Comparison of ENCODE assay signal across 13 mouse cellular contexts in genomic region chr13:93930561-93931340, GRCm38 (mm10).
A peak's percentile ranks its signal among the peaks of the same experiment; 100 is the strongest.
DNase-seq lines count a peak whose midpoint lies in the region; ATAC-seq and TF ChIP-seq lines count a peak whose summit lies in the region.
"Had no signal": no experiment of that assay in that cellular context is flagged by ENCODE, and none has a peak within 500 bp of the region (broad histone marks: within the 10 kb centered on the region; RNA-seq: fewer than 3 reads in every experiment).

No protein-coding gene starts in this region.

- H3K4me3 ChIP-seq in forebrain, postnatal 0 days (ENCODE audit: low read depth, low read length) = no peak overlapping the region
- H3K4me3 ChIP-seq in forebrain, embryonic 13.5 days = no peak overlapping the region
- H3K4me3 ChIP-seq: midbrain, embryonic 12.5 days; neural tube, embryonic 15.5 days had no signal

- 50% methylated on average over 7 of the region's 7 CpGs for WGBS in forebrain, postnatal 0 days
- 57% methylated on average over 7 of the region's 7 CpGs for WGBS in forebrain, embryonic 13.5 days

- peak; percentile 81 for ATAC-seq in forebrain, postnatal 0 days
- ATAC-seq in forebrain, embryonic 13.5 days = no peak
- ATAC-seq: liver, postnatal 0 days had no signal

- no peaks in the 10 kb centered on the region for H3K4me1 ChIP-seq in forebrain, postnatal 0 days (ENCODE audit: insufficient read depth)
- no peaks in the 10 kb centered on the region for H3K4me1 ChIP-seq in forebrain, embryonic 13.5 days
- H3K4me1 ChIP-seq: midbrain, embryonic 12.5 days had no signal

- H3K9me3 ChIP-seq in forebrain, postnatal 0 days (ENCODE audit: low read length) = no peaks in the 10 kb centered on the region
- no peaks in the 10 kb centered on the region for H3K9me3 ChIP-seq in forebrain, embryonic 13.5 days (replicated peaks)
- H3K9me3 ChIP-seq: midbrain, embryonic 12.5 days; neural tube, embryonic 15.5 days had no signal

- H3K36me3 ChIP-seq in forebrain, postnatal 0 days (ENCODE audit: insufficient read depth) = no peaks in the 10 kb centered on the region
- H3K36me3 ChIP-seq in forebrain, embryonic 13.5 days (ENCODE audit: poor library complexity, severe bottlenecking) = no peaks in the 10 kb centered on the region
- H3K36me3 ChIP-seq: midbrain, embryonic 12.5 days; neural tube, embryonic 15.5 days had no signal

- no peak overlapping the region for H3K4me2 ChIP-seq in forebrain, postnatal 0 days (ENCODE audit: low read depth)
- no peak overlapping the region for H3K4me2 ChIP-seq in forebrain, embryonic 13.5 days
- H3K4me2 ChIP-seq: midbrain, embryonic 12.5 days; neural tube, embryonic 15.5 days had no signal

- no peak overlapping the region for H3K27ac ChIP-seq in forebrain, postnatal 0 days (ENCODE audit: low read depth, low read length)
- no peak overlapping the region for H3K27ac ChIP-seq in forebrain, embryonic 13.5 days
- H3K27ac ChIP-seq: midbrain, embryonic 12.5 days; neural tube, embryonic 15.5 days had no signal

- TF ChIP-seq CTCF in forebrain, postnatal 0 days (IDR thresholded peaks at IDR 0.05; ENCODE audit: low read depth) = no peak

- H3K27me3 ChIP-seq in forebrain, postnatal 0 days (ENCODE audit: insufficient read depth, low read length) = no peaks in the 10 kb centered on the region
- H3K27me3 ChIP-seq in forebrain, embryonic 13.5 days = no peaks in the 10 kb centered on the region
- H3K27me3 ChIP-seq: neural tube, embryonic 15.5 days had no signal

- no peak overlapping the region for H3K9ac ChIP-seq in forebrain, postnatal 0 days
- no peak overlapping the region for H3K9ac ChIP-seq in forebrain, embryonic 13.5 days
- H3K9ac ChIP-seq: liver, postnatal 0 days; midbrain, embryonic 12.5 days; neural tube, embryonic 15.5 days had no signal

- peak; percentile 42 for DNase-seq in forebrain, postnatal 0 days
- peak; percentile 70 for DNase-seq in layer of hippocampus, adult 11-12 months (ENCODE audit: low spot score)
- DNase-seq in layer of hippocampus, postnatal 25 days (ENCODE audit: extremely low spot score in 1 of 2, low spot score in 1 of 2) = no peak
- DNase-seq in layer of hippocampus, adult 9-11 months = peak; percentile 84
- DNase-seq in right cerebral cortex, postnatal 25 days = peak; percentile 71
- DNase-seq in embryo, embryonic 11 days = no peak
- DNase-seq in adrenal gland, postnatal 36 days = no peak
- DNase-seq: heart, postnatal 36 days; liver, postnatal 0 days; thymus, postnatal 25 days had no signal

Comparison
In these comparisons a context has a peak if more than half of its experiments do, and no peak if none do; other contexts are left out.
1. DNase-seq: peak in forebrain, postnatal 0 days (single experiment), layer of hippocampus, adult 11-12 months (single experiment), layer of hippocampus, adult 9-11 months (single experiment) and right cerebral cortex, postnatal 25 days (single experiment); none in layer of hippocampus, postnatal 25 days (0 of 2), embryo, embryonic 11 days (single experiment) and adrenal gland, postnatal 36 days (0 of 2).